Mouse (Mus musculus) R1 (cell line): ENCODE measurements around the gene Ccl4.

Source experiments
- DNase-seq: peaks from one replicate; pipeline ENCODE4 v3.0.0-alpha.2; 2018; ENCODE audit warnings: low read depth, low spot score

Ccl4 gene

DNA sequence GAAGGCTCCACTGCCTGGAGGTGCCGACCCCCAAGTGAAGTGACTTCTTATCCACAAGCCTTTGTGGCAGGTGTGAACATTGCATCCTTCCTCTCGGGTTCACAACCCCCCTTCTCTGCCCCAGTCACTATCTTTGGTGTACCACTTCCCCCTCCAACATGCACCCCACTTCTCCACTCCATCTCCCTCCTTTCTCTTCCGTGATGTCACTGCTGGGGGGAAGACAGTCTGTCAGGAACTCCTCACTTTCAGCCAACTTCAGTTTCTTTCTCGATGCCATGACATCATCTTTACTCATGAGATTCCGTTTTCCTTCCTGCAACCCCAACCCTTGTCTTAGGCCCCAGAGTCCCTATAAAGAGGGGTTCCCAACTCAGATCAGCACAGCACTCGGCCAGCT is at the start of gene Ccl4:
Ccl4 (plus strand) TSS at position 381 of the 400 bp plus-strand sequence.
- DNase-seq = no peak

GRCm38 (mm10) chr11:83616586-83616985 is 45.8 kb upstream of the Ccl4 start:
- DNase-seq = no peak

DNA sequence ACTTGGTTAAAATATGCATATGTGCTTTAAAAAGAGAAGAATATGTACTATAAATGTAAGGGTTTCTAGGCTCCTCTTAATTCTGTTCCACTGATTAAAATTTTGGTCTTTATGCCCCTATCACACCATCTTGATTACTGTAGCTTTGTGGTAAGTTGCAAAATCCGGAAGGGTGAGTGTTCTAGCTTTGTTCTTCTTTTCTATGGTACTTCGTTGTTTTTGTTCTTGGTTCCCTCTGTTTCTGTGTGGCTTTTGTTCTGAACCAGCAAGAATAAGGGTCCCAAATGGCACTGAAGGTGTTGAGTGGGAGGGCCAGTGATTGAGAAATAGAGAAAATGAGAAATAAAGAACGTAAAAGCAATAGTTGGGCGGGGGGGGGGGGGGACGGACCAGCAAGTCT is 44.1 kb upstream of the Ccl4 start:
- DNase-seq = no peak

DNA sequence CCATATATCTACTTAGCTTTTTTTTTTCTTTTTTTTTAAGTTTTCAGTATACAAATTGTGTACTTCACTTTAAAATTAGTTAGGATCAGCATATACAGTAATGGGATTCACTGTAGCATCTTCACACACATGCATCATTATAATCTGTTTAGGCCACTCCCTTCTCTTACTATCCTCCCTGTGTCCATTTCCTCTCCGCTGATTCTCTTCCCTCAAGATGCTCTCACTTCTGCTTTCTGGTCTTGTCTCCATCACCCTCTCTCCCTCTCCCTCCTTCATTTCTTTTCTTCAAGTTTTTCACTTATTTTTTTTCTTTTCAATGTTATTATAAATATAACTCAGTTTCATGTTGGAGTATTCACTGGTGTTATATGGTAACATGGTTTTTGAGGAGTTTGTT is 43.3 kb upstream of the Ccl4 start:
- DNase-seq = no peak

DNA sequence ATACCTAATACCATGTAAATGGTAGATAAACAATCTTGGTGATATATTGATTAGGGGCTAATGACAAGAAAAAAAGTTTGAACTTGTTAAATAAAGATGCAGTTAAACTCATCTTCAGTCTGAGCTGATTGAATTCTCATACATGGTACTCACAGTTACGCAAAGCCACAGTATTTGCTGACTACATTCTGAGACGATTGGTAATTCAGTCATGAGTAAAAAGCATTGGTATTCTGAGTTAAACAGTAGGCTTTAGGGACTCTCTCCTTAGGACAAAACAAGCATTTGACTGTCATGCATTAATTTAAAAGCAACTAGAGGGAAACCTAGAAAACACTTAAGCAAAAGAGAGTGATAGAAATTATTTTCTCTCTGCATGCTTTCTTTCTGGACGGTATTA is 38.8 kb upstream of the Ccl4 start:
- DNase-seq = no peak

DNA sequence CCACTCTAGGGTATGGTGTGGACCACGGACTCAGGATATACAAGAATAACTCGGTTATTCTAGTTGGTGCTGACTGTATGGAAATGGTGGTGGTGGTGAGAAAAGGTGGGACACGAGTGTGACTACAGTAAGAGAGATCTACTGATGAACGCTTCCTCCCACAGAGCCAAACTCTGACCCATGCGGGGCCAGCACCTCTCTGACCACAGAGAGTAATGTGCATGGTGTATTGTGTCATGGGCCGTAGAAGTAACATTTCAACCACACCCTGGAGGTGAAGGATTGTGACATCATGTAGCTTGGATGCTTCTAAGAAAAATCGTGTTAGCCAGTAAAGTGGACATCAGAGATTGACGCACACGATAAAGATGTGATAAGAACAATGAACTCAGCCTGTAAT is 33.6 kb upstream of the Ccl4 start:
- no peak for DNase-seq

DNA sequence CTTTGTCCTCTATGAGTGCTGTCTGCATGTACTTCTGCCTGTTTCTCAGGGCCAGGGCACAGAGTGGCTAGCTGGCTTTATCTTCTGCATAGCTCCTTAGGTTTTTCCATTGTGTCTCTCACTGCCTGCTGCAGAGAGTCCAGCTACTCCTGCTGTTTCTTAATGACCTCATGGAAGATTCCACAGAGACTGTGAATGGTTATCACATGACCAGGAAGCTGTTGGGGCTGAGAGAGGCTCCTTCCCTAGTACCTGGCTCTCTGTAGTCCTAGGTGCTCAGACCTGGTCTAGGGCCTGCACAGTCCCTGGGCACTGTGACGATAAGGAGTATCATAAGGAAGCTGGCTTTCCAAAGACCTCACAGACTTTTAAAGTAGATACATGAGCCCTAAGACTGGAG is 31.8 kb upstream of the Ccl4 start:
- DNase-seq = no peak

- no peak for DNase-seq
Measured at GRCm38 (mm10) chr11:83631065-83631464, 31.3 kb upstream of the Ccl4 start.

- peak; percentile 17 for DNase-seq
Measured at GRCm38 (mm10) chr11:83632744-83633143, 29.6 kb upstream of the Ccl4 start.

DNA sequence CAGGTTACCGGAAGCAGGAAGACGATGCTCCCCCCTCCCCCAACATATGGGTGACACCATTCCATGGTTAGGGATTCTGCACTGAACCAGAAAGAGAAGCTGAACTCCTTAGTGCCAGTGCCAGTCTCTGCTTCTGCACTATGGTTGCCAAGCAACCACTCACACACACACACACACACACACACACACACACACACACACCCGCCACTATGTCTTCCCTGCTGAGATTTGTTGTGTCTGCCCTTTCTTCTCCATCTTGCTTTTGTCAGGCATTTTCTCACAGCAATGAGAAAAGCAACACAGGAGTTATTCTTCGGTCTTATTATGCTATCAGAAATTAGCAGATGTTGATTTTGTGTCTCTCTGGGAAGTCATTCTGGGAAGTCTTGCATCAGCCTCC is 28.0 kb upstream of the Ccl4 start:
- DNase-seq = no peak

DNA sequence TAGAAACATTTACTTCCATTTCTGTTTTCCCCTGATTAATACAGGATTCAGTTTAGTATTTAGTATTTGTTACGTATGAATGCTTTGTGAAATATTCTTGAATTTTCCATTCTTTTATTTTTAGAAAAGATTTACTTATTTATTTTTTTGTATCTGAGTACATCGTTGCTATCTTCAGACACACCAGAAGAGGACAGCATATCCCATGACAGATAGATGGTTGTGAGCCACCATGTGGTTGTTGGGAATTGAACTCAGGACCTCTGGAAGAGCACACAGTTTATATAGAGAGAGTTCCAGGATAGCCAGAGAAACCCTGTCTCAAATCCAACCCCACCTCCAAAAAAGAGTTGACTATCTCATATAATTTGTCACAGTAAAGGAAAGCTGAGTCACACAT is 27.5 kb upstream of the Ccl4 start:
- DNase-seq = no peak

DNA sequence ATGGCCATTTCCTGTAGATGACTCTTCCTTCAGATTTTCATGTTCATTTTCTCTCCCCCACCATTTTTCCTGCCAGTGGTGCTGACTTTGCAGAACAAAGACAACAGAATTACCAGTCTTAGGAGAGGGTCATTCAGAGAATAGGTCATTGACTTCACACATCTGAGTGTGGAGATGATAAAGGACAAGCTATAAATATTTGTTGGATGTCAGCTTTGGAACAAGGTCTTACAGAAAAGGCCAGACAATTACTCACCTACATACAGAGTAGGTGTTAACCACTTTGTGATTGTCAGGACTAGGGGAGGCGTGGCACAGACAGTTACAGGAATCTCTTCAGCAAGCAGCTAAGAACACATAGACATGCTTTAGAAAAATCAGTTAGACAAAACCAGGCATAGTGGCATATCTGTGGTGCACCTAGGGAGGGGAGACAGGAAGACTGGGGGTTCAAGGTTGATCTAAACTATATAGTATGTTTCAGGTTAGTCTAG is 25.6 kb upstream of the Ccl4 start:
- no peak for DNase-seq

- DNase-seq = no peak
Measured at GRCm38 (mm10) chr11:83638934-83639333, 23.4 kb upstream of the Ccl4 start.

GRCm38 (mm10) chr11:83639533-83639932 is 22.9 kb upstream of the Ccl4 start:
- peak; percentile 20 for DNase-seq

GRCm38 (mm10) chr11:83640141-83640540 is 22.2 kb upstream of the Ccl4 start:
- DNase-seq = no peak

- DNase-seq = no peak
Measured at GRCm38 (mm10) chr11:83641216-83641615, 21.2 kb upstream of the Ccl4 start.

DNA sequence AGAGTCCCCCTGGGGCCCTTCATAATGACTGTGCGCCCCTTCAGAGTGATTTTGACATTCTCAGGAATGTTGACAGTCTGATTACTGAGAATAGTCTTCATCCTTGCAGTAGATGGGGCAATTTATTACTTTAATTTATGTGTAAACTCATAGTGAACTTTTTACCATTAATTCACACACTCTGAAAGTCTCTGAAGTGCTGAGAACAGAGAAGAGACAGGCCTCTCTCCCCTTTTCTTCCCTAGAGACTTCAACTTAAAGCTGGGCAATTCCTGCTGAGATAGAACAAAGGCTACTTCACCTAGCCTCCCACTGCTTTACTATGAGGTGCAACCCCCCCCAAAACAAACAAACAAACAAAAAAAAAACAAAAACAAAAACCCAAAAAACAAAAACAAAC is 16.9 kb upstream of the Ccl4 start, which contains the start of gene Rpl9-ps1:
Rpl9-ps1 (minus strand) TSS at position 101 of the 400 bp plus-strand sequence.
- no peak for DNase-seq

DNA sequence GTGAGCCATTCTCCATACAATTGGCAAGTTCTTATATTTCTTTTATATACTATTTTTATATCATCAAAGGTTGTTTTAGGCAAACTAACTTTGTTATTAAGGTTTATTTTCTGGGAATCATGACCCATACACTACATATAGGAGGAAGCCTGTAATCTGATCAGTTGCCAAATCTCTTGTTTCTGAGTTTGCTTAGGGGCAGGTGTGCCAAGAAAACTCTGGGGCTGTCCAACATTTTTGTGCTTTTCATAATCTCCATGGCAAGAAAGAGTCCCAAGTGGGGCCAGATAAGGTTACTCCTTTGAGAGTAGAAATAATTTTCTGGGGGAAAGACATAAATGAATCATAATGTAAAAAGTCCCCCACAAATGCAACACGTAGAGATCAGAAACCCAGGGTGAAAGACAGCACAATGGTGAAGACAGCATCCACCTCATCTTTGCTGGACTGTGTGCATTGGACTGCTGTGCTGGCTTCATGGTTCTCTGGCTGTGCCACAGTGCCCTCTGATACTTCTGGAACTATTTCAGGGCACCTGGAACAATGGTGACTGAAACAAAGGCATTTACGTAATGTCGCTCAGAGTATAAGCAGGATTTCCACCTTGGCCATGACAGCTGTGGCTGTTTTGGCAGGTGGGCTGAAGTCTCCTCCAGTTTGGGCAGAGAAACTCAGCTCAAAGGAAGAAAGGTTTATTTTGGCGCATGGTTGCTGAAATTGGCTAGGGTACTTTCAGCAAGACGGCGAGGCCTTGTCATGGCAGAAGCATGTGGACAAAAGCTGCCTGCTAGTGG is 15.8 kb upstream of the Ccl4 start:
- no peak for DNase-seq

DNA sequence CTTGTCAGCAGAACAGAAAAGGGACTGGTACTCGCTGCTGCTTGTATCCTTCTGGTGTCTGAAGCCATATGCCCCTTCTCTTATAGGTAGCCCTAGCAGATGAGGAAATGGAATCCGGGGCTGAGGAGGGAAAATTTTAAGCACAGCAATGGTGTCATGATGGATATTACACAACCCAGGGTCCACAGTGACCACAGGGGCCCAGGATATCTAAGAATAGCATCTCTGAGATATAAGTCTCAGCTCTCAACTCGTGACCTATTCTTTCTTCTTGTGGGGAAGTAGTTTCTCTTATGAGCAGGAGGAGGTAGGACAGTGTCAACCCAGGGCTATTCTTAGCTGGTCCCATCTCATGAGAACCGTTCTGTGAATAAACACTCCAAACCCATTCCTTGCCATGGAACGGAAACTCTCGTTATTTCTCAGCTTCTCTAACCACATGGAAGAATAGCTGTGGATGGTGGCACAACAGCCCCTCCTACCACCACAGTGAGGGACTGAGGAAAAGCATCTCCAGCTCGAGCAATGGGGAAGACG is 13.0 kb upstream of the Ccl4 start, which contains the start of gene Ccl3:
Ccl3 (minus strand) TSS at position 51 of the 537 bp plus-strand sequence.
- DNase-seq = no peak

- DNase-seq = no peak
Measured at GRCm38 (mm10) chr11:83654606-83655005, 7.8 kb upstream of the Ccl4 start.

- DNase-seq = no peak
Measured at GRCm38 (mm10) chr11:83657508-83657907, 4.9 kb upstream of the Ccl4 start.

DNA sequence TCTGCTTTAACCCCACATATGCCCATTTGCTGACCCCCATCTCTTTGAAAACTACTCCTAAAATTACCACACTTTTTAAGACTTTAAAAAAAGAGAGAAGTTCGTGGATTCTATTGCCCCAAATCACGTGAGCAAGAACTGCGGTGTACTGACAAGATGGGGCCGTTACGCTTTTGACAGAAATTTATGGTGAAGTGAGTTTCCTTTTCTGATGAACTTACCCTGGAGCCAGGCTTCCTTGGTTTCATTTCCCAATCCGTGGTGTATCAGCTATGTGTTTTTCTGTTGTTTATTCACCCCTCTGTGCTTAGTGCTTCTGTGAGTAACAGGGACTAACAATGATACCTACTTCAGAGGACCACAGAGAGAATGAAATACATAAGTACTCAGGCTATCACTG is 3.6 kb upstream of the Ccl4 start:
- DNase-seq = no peak

DNA sequence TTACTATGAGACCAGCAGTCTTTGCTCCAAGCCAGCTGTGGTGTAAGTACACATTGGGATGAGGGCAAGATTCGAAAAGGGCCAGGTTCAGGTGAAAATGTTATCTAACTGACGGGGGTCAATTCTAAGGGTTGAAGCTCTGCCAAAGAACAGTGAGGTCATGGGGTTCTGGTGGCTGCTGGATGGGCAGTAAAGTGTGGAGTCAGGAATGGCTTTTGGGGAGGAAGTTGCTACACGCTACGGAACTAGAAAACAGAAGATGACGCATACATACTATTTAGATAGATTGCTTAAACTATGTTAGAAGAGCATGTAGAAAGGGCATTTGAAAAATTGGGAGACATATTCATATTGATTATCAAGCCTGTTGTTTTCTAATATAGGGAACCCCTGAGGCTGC is 1.1 kb downstream of the Ccl4 start:
- DNase-seq = no peak
